Mouse (Mus musculus): ENCODE results near the gene Uhrf1bp1l. TPM values are rescaled to one million over a fixed set of nuclear protein-coding genes. Genes with fewer than 3 reads are reported as not detected.
A peak's percentile ranks its signal among the peaks of the same experiment; 100 is the strongest.

Gene Uhrf1bp1l
- polyA plus RNA-seq, 1 experiment from 2014 or later, result 34.6 TPM

DNA sequence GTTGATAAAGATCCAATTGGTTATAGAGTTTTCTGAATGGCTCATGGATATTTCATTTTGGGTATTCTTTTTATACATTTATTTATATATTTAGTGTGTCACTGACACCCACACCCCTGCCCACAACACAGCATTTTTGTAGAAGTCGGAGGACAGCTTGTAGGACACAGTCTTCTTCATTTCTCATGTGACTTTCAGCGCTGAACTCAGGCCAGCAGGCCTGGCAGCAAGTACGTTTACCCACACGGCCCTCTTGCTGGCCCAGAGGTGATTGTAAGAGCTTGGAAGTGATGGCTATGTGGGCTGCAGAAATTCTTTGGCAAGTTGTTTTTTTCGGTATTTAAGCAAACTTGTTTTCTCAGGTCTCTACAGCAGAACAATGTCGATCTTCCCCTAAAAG, 49.3 kb downstream of the Uhrf1bp1l start:
- no peak overlapping the region for H3K27ac ChIP-seq (ENCODE audit: low read length)
- H3K4me3 ChIP-seq (ENCODE audit: low read depth, low read length), result no peak overlapping the region
- WGBS, result 75% methylated on average over 6 of the region's 6 CpGs
- ATAC-seq (no peak), DNase-seq (ENCODE audit: low spot score) (no peak)
- no peak overlapping the region for H3K4me2 ChIP-seq (replicated peaks; ENCODE audit: low read depth, low read length)
- H3K9me3 ChIP-seq (ENCODE audit: low read length), result no peaks in the 10 kb centered on the region
- no peak overlapping the region for H3K9ac ChIP-seq (replicated peaks; ENCODE audit: low read depth)
- no peaks in the 10 kb centered on the region for H3K4me1 ChIP-seq (ENCODE audit: insufficient read depth, low read depth, low read length)
- TF ChIP-seq CTCF (IDR thresholded peaks at IDR 0.05) (no peak), EP300 (IDR thresholded peaks at IDR 0.05) (no peak)
- H3K27me3 ChIP-seq (replicated peaks; ENCODE audit: insufficient read depth, low read length), result no peaks in the 10 kb centered on the region
- H3K36me3 ChIP-seq (ENCODE audit: insufficient read depth, low read length), result 0 out of 2 replicates have a peak, but pooled peaks cover 8% of the 10 kb centered on the region

DNA sequence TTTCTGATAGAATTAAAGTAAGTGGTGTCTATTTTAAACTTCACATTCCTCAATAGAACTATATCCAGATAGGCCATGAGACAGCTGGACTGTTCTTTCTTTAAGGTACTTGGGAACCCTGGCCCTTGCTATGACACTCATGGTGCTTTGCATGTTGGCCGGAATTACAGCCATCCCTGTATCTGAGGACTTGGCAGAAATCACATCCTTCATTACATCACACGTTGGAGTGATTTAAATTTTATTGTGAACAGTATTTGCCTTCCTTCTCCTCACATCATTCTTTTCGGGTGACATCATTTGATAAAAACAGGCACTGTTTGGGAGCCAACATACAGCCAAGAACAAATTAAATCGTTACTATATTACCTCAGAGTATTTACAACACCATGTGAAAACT, 74.4 kb downstream of the Uhrf1bp1l start:
- Histone ChIP-seq H3K9ac (replicated peaks; ENCODE audit: low read depth) (no peak overlapping the region), H3K4me2 (replicated peaks; ENCODE audit: low read depth, low read length) (no peak overlapping the region), H3K4me3 (ENCODE audit: low read depth, low read length) (no peak overlapping the region), H3K4me1 (ENCODE audit: insufficient read depth, low read depth, low read length) (no peaks in the 10 kb centered on the region), H3K27ac (ENCODE audit: low read length) (no peak overlapping the region), H3K36me3 (ENCODE audit: insufficient read depth, low read length) (peaks cover 10% of the 10 kb centered on the region; the same call in 1 of the 2 replicates), H3K27me3 (replicated peaks; ENCODE audit: insufficient read depth, low read length) (no peaks in the 10 kb centered on the region), H3K9me3 (ENCODE audit: low read length) (no peaks in the 10 kb centered on the region)
- no peak for ATAC-seq
- 59% methylated on average over 4 of the region's 4 CpGs for WGBS
- TF ChIP-seq EP300 (IDR thresholded peaks at IDR 0.05), result no peak
- TF ChIP-seq CTCF (IDR thresholded peaks at IDR 0.05), result no peak
- no peak for DNase-seq (ENCODE audit: low spot score)

DNA sequence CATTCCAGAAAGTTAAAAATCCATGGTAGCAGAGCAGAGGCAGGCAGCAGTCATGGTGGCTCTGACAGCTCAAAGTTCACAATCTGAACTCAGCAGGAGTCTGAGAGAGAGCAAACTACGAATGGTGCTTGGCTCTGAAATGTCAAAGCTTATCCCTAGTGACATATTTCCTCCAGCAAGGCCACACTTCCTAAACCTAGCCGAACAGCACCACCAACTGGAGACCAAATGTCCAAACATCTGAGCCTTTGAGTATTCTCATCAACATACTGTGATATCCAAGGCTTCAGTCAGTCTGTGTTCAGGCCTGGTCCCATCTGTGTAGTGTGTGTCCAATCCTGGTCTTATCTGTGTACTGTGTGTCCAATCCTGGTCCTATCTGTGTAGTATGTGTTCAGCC, 79.1 kb downstream of the Uhrf1bp1l start:
- peak; percentile 63 for DNase-seq (ENCODE audit: low spot score)
- 43% methylated on average over 2 of the region's 2 CpGs for WGBS

DNA sequence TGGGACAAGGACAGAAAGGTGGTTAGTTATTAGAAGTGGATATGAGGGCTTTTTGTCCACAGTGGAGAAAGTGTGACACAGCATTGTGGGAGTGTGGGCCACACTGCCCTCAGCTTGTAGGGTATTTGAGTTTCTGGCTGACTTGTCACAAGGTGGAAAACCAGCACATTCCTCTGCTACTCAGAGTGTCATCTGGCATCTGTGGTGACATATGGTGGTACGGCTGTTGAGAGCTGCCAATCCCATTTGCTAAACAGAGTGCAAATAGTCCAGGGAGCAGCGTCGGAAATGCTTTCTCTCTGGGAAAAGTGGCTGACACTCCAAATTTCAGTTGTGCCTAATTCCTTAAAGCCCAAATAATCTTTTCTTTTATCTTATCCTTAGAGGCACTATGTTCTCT, 82.1 kb downstream of the Uhrf1bp1l start:
- Histone ChIP-seq H3K4me1 (ENCODE audit: insufficient read depth, low read depth, low read length) (no peaks in the 10 kb centered on the region), H3K9me3 (ENCODE audit: low read length) (no peaks in the 10 kb centered on the region), H3K27ac (ENCODE audit: low read length) (no peak overlapping the region), H3K9ac (replicated peaks; ENCODE audit: low read depth) (no peak overlapping the region), H3K4me3 (ENCODE audit: low read depth, low read length) (no peak overlapping the region), H3K27me3 (replicated peaks; ENCODE audit: insufficient read depth, low read length) (no peaks in the 10 kb centered on the region), H3K36me3 (ENCODE audit: insufficient read depth, low read length) (no peaks in the 10 kb centered on the region), H3K4me2 (replicated peaks; ENCODE audit: low read depth, low read length) (no peak overlapping the region)
- WGBS, result 47% methylated on average over 3 of the region's 3 CpGs
- no peak for TF ChIP-seq CTCF (IDR thresholded peaks at IDR 0.05)
- no peak for TF ChIP-seq EP300 (IDR thresholded peaks at IDR 0.05)
- ATAC-seq (no peak), DNase-seq (ENCODE audit: low spot score) (no peak)

More for the DNA sequence above, 79.1 kb downstream of the Uhrf1bp1l start:
- Histone ChIP-seq H3K9ac (replicated peaks; ENCODE audit: low read depth) (no peak overlapping the region), H3K4me2 (replicated peaks; ENCODE audit: low read depth, low read length) (no peak overlapping the region), H3K9me3 (ENCODE audit: low read length) (no peaks in the 10 kb centered on the region), H3K4me3 (ENCODE audit: low read depth, low read length) (no peak overlapping the region), H3K27me3 (replicated peaks; ENCODE audit: insufficient read depth, low read length) (no peaks in the 10 kb centered on the region), H3K36me3 (ENCODE audit: insufficient read depth, low read length) (no peaks in the 10 kb centered on the region), H3K4me1 (ENCODE audit: insufficient read depth, low read depth, low read length) (no peaks in the 10 kb centered on the region), H3K27ac (ENCODE audit: low read length) (no peak overlapping the region)
- TF ChIP-seq EP300 (IDR thresholded peaks at IDR 0.05) (no peak), CTCF (IDR thresholded peaks at IDR 0.05) (peak; percentile 70)
- ATAC-seq, result peak; percentile 47

DNA sequence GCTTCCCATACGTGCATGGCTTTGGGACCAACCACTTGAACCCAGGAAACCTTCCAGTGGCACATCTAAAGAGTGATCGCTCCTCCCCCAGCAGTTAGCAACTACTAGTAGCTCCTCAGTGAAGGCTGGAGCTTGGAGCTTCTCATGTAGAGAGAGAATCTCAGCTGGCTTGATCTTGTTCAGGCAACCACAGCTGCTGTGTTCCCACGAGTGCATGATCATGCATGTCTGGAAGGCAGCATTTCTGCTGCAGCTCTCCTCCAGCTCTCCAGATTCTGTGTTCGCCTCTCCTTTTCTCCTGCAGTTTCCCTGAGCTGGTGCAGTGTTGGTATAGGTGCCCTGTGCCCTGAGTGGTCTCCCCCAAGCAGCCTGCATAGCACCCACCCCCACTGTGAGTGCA, 87.5 kb downstream of the Uhrf1bp1l start:
- no peaks in the 10 kb centered on the region for H3K9me3 ChIP-seq (ENCODE audit: low read length)
- TF ChIP-seq CTCF (IDR thresholded peaks at IDR 0.05), result no peak
- no peak for DNase-seq (ENCODE audit: low spot score)
- H3K36me3 ChIP-seq (ENCODE audit: insufficient read depth, low read length), result no peaks in the 10 kb centered on the region
- no peak overlapping the region for H3K9ac ChIP-seq (replicated peaks; ENCODE audit: low read depth)
- H3K4me3 ChIP-seq (ENCODE audit: low read depth, low read length), result no peak overlapping the region
- no peaks in the 10 kb centered on the region for H3K4me1 ChIP-seq (ENCODE audit: insufficient read depth, low read depth, low read length)
- no peak for ATAC-seq
- 51% methylated on average over 4 of the region's 4 CpGs for WGBS
- H3K27me3 ChIP-seq (replicated peaks; ENCODE audit: insufficient read depth, low read length), result no peaks in the 10 kb centered on the region
- H3K4me2 ChIP-seq (replicated peaks; ENCODE audit: low read depth, low read length), result no peak overlapping the region
- no peak overlapping the region for H3K27ac ChIP-seq (ENCODE audit: low read length)

DNA sequence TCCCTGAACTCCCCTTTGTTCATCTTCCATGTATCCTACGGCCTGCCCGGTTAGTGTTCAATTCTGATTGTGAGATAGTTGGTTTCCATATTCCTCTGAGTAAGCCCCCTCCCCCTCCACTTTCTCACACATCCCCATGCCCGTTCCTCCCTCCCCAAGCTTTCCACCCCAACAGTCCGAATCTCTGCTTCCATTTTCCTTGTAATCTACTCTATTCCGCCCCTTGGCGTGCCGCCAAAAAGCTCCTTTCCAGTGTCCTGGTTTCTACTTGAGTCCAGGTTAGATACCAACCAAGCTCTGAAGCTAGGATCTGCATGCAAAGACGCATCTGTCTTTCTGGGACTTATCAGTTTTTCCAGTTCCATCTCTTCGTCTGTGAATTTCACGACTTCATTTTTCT, 88.4 kb downstream of the Uhrf1bp1l start:
- H3K9me3 ChIP-seq (ENCODE audit: low read length), result no peaks in the 10 kb centered on the region
- no peak for ATAC-seq
- no peak overlapping the region for H3K27ac ChIP-seq (ENCODE audit: low read length)
- no peak for TF ChIP-seq EP300 (IDR thresholded peaks at IDR 0.05)
- TF ChIP-seq CTCF (IDR thresholded peaks at IDR 0.05), result no peak
- H3K4me2 ChIP-seq (replicated peaks; ENCODE audit: low read depth, low read length), result no peak overlapping the region
- no peaks in the 10 kb centered on the region for H3K36me3 ChIP-seq (ENCODE audit: insufficient read depth, low read length)
- no peaks in the 10 kb centered on the region for H3K4me1 ChIP-seq (ENCODE audit: insufficient read depth, low read depth, low read length)
- 74% methylated on average over 10 of the region's 10 CpGs for WGBS
- DNase-seq (ENCODE audit: low spot score), result no peak
- no peaks in the 10 kb centered on the region for H3K27me3 ChIP-seq (replicated peaks; ENCODE audit: insufficient read depth, low read length)
- H3K4me3 ChIP-seq (ENCODE audit: low read depth, low read length), result no peak overlapping the region
- H3K9ac ChIP-seq (replicated peaks; ENCODE audit: low read depth), result no peak overlapping the region

DNA sequence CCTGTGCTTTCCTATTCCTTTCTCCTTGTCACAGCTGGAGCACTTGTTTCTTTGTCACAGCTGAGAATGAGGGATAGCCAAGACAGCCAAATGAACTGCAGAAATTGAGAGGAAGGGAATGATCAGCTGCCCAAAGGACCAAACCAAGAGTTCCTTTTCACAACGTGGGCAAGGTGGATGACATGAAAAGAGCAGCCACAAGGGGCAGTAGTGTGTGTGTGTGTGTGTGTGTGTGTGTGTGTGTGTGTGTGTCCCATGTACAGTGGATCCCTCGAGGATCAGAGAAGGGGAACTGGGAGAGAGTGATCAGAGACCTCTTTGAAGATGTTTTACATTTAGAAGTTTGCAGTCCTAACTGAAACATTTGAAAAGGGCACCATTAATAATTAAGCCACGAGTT, 92.7 kb downstream of the Uhrf1bp1l start:
- H3K9me3 ChIP-seq (ENCODE audit: low read length), result no peaks in the 10 kb centered on the region
- ATAC-seq (no peak), DNase-seq (ENCODE audit: low spot score) (no peak)
- WGBS, result 36% methylated on average over 3 of the region's 3 CpGs
- H3K4me1 ChIP-seq (ENCODE audit: insufficient read depth, low read depth, low read length), result no peaks in the 10 kb centered on the region
- H3K9ac ChIP-seq (replicated peaks; ENCODE audit: low read depth), result no peak overlapping the region
- H3K4me2 ChIP-seq (replicated peaks; ENCODE audit: low read depth, low read length), result no peak overlapping the region
- H3K27ac ChIP-seq (ENCODE audit: low read length), result no peak overlapping the region
- no peaks in the 10 kb centered on the region for H3K36me3 ChIP-seq (ENCODE audit: insufficient read depth, low read length)
- H3K4me3 ChIP-seq (ENCODE audit: low read depth, low read length), result no peak overlapping the region
- peak; percentile 37 for TF ChIP-seq CTCF (IDR thresholded peaks at IDR 0.05)
- TF ChIP-seq EP300 (IDR thresholded peaks at IDR 0.05), result no peak
- no peaks in the 10 kb centered on the region for H3K27me3 ChIP-seq (replicated peaks; ENCODE audit: insufficient read depth, low read length)
